Comparison of ENCODE assay signal across 28 mouse cellular contexts in the genomic region with DNA sequence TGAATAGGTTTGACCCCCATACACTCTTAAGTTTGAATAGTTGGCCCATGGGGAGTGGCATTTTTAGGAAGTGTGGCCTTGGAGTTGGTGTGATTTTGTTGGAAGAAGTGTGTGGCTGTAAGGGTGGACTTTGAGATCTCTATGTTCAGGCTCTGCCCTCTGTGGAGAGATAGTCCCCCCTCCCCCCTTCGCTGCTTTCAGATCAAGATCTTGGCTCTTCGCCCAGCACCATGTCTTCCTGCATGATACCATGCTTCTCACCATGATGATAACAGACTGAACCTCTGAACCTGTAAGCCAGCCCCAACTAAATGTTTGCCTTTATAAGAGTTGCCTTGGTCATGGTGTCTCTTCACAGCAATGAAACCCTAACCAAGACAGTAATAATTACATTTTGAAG. TPM values are rescaled to one million over a fixed set of nuclear protein-coding genes. Genes with fewer than 3 reads are reported as not detected.
"Had no signal": no experiment of that assay in that cellular context is flagged by ENCODE, and none has a peak within 500 bp of the region (broad histone marks: within the 10 kb centered on the region; RNA-seq: fewer than 3 reads in every experiment).

No protein-coding gene starts in this region.

- H3K36me3 ChIP-seq: heart, embryonic 10.5 days; heart, embryonic 12.5 days; hindbrain, embryonic 10.5 days; hindbrain, embryonic 12.5 days; intestine, embryonic 15.5 days; limb, embryonic 10.5 days; limb, embryonic 12.5 days; liver, embryonic 13.5 days; liver, embryonic 15.5 days had no signal

- ATAC-seq: hindbrain, embryonic 16.5 days; inflammation-experienced regulatory T-cells, adult 6 months; intestine, embryonic 15.5 days; intestine, postnatal 0 days had no signal

- H3K27me3 ChIP-seq: heart, embryonic 12.5 days; hindbrain, embryonic 12.5 days; intestine, embryonic 15.5 days; limb, embryonic 12.5 days; liver, embryonic 13.5 days; liver, embryonic 15.5 days had no signal

- H3K9ac ChIP-seq: heart, embryonic 12.5 days; hindbrain, embryonic 12.5 days; hindbrain, embryonic 14.5 days; intestine, embryonic 15.5 days; limb, embryonic 12.5 days; liver, embryonic 13.5 days; liver, embryonic 15.5 days had no signal

- DNase-seq: gastrocnemius, adult 2 months; gastrocnemius, postnatal 10 days; gastrocnemius, postnatal 25 days; heart, adult 18-20 months; heart, postnatal 10 days; heart, postnatal 4 days; kidney, adult 18-20 months; kidney, adult 8-10 months; kidney, postnatal 10 days; kidney, postnatal 25 days; kidney, postnatal 4 days; liver, embryonic 13.5 days had no signal

- H3K27ac ChIP-seq: gastrocnemius, adult 2 months; heart, embryonic 10.5 days; hindbrain, embryonic 10.5 days; hindbrain, embryonic 12.5 days; hindbrain, embryonic 14.5 days; intestine, embryonic 15.5 days; layer of hippocampus, adult 2 months; left cerebral cortex, adult 2 months; limb, embryonic 10.5 days; limb, embryonic 12.5 days; liver, embryonic 13.5 days; liver, embryonic 15.5 days had no signal

- H3K4me2 ChIP-seq: heart, embryonic 12.5 days; hindbrain, embryonic 12.5 days; hindbrain, embryonic 14.5 days; intestine, embryonic 15.5 days; limb, embryonic 12.5 days; liver, embryonic 13.5 days; liver, embryonic 15.5 days had no signal

- H3K9me3 ChIP-seq: heart, embryonic 10.5 days; hindbrain, embryonic 10.5 days; hindbrain, embryonic 12.5 days; intestine, embryonic 15.5 days; limb, embryonic 10.5 days; limb, embryonic 12.5 days; liver, embryonic 13.5 days; liver, embryonic 15.5 days had no signal

- H3K4me1 ChIP-seq: heart, embryonic 10.5 days; heart, embryonic 12.5 days; hindbrain, embryonic 10.5 days; hindbrain, embryonic 12.5 days; intestine, embryonic 15.5 days; limb, embryonic 10.5 days; limb, embryonic 12.5 days had no signal

- H3K4me3 ChIP-seq: gastrocnemius, adult 2 months; heart, embryonic 10.5 days; heart, embryonic 12.5 days; hindbrain, embryonic 10.5 days; hindbrain, embryonic 12.5 days; intestine, embryonic 15.5 days; layer of hippocampus, adult 2 months; left cerebral cortex, adult 2 months; limb, embryonic 10.5 days; limb, embryonic 12.5 days; liver, embryonic 13.5 days; liver, embryonic 15.5 days had no signal

RNA-seq across cellular contexts. Expression of gene 1810049J17Rik, which starts 29.9 kb away (rescaled TPM):
- total RNA-seq: gastrocnemius, adult 2 months; gastrocnemius, postnatal 10 days; granulocyte monocyte progenitor cell, adult 5-6 weeks; liver, adult 2 months had no signal
- polyA plus RNA-seq: heart, embryonic 10.5 days; inflammation-experienced regulatory T-cells, adult 6 months; liver, adult 2 months had no signal
